ENCODE assay signal across 20 mouse cellular contexts in the genomic region with DNA sequence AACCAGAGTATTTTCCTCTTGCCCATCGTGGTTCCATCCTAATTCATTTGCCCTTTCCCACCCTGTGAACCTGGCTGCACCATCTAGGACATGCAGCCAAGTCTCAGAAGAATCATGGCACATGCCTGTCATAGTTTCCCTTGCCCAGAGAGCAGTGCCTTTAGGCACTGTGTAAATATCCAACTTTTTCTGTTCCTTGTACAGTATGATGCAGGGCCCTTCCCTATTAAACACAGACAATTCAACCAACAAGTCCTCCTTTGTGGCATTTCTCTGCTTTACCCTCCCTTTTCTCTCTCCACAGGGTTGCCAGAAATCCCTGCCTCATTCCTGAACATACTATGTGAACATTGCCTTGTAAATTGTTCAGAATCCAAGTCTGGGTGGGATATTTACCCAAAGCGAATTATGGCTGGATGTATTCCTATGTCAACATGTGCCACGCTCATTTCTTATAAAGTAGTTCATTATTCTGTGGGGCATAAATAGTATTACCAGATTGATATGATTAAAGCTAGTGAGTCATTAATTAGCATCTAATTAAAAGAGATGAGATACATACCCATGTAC.
"Had no signal": no experiment of that assay in that cellular context is flagged by ENCODE, and none has a peak within 500 bp of the region (broad histone marks: within the 10 kb centered on the region; RNA-seq: fewer than 3 reads in every experiment).

No protein-coding gene starts in this region.

- H3K4me1 ChIP-seq: midbrain, embryonic 12.5 days; midbrain, embryonic 15.5 days; neural tube, embryonic 12.5 days; neural tube, embryonic 15.5 days had no signal

- ATAC-seq: intestine, embryonic 16.5 days; liver, postnatal 0 days; lung, postnatal 0 days; midbrain, embryonic 15.5 days had no signal

- H3K27ac ChIP-seq: left cerebral cortex, adult 2 months; limb, embryonic 13.5 days; liver, embryonic 14.5 days; macrophage; midbrain, embryonic 12.5 days; midbrain, embryonic 15.5 days; neural tube, embryonic 12.5 days; neural tube, embryonic 15.5 days had no signal

- H3K4me3 ChIP-seq: left cerebral cortex, adult 2 months; limb, embryonic 13.5 days; midbrain, embryonic 12.5 days; midbrain, embryonic 15.5 days; neural tube, embryonic 12.5 days; neural tube, embryonic 15.5 days had no signal

- H3K27me3 ChIP-seq: limb, embryonic 13.5 days; midbrain, embryonic 12.5 days; midbrain, embryonic 15.5 days; neural tube, embryonic 12.5 days; neural tube, embryonic 15.5 days had no signal

- H3K36me3 ChIP-seq: limb, embryonic 13.5 days; midbrain, embryonic 12.5 days; midbrain, embryonic 15.5 days; neural tube, embryonic 12.5 days; neural tube, embryonic 15.5 days had no signal

- H3K9me3 ChIP-seq: limb, embryonic 13.5 days; midbrain, embryonic 12.5 days; midbrain, embryonic 15.5 days; neural tube, embryonic 12.5 days; neural tube, embryonic 15.5 days had no signal

- H3K9ac ChIP-seq: limb, embryonic 13.5 days; liver, embryonic 14.5 days; liver, postnatal 0 days; midbrain, embryonic 12.5 days; midbrain, embryonic 15.5 days; neural tube, embryonic 12.5 days; neural tube, embryonic 15.5 days had no signal

- DNase-seq: kidney, adult 18-20 months; kidney, adult 9 months; kidney, postnatal 14 days; kidney, postnatal 4 days; layer of hippocampus, postnatal 36 days; liver, postnatal 0 days; retina, postnatal 1 day; thymus, adult 18-20 months; thymus, postnatal 36 days had no signal

- H3K4me2 ChIP-seq: limb, embryonic 13.5 days; liver, embryonic 11.5 days; midbrain, embryonic 12.5 days; midbrain, embryonic 15.5 days; neural tube, embryonic 12.5 days; neural tube, embryonic 15.5 days had no signal
